Mouse (Mus musculus): ENCODE data around the gene Cdh1. TPM values are rescaled to one million over a fixed set of nuclear protein-coding genes. Genes with fewer than 3 reads are reported as not detected.

The Cdh1 gene
- polyA plus RNA-seq, 1 experiment from 2014 or later, result 8.2 TPM

DNA sequence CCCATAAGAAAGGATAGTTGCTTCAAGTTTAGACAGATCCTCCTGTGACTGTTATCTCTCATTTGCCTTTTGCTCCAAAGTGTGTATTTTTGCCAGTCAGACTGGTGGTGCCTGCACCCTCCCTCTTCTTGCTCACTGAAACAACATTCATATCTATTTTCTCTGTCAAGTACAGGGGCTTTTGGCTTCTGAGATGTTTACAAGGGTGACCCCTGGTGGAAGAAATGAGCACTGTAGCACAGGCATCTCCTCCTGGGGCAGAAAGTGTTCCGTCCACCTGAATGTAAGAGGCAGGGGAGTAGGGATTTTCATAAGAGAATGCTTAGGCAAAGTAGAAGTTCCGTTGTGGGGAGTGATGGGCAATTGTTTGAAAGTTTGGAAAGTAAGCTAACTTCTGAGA lies 44.2 kb downstream of the Cdh1 start:
- WGBS, result 37% methylated on average over 2 of the region's 2 CpGs
- H3K9me3 ChIP-seq (replicated peaks), result no peaks in the 10 kb centered on the region
- H3K4me3 ChIP-seq, result no peak overlapping the region
- H3K36me3 ChIP-seq, result no peaks in the 10 kb centered on the region
- no peak overlapping the region for H3K27ac ChIP-seq (replicated peaks)
- DNase-seq (ENCODE audit: low spot score), result peak; percentile 74
- H3K27me3 ChIP-seq (ENCODE audit: low read depth, poor library complexity, severe bottlenecking), result no peaks in the 10 kb centered on the region
- H3K4me1 ChIP-seq, result no peaks in the 10 kb centered on the region

DNA sequence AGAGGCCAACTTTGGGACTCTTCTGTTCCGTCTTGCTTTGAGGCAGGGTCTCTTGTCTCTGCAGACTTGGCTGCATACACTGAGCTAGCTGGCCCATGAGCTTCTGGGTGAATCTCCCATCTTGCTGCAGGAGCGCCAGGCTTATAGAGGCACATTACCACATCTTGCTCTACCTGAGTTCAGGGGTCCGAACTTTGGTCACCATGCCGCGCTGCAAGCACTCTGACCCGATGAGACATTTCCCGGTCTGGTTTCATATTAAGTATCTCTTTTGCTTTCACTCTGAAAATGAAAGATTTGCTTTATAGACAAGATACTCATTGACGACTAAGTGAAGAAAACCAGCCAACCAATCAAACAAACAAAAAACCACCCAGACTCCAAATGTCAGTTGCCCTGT lies 45.3 kb downstream of the Cdh1 start:
- Histone ChIP-seq H3K27me3 (ENCODE audit: low read depth, poor library complexity, severe bottlenecking) (no peaks in the 10 kb centered on the region), H3K4me3 (no peak overlapping the region), H3K36me3 (no peaks in the 10 kb centered on the region), H3K9me3 (replicated peaks) (no peaks in the 10 kb centered on the region), H3K4me1 (no peaks in the 10 kb centered on the region), H3K27ac (replicated peaks) (no peak overlapping the region)
- 92% methylated on average over 8 of the region's 8 CpGs for WGBS
- no peak for DNase-seq (ENCODE audit: low spot score)

DNA sequence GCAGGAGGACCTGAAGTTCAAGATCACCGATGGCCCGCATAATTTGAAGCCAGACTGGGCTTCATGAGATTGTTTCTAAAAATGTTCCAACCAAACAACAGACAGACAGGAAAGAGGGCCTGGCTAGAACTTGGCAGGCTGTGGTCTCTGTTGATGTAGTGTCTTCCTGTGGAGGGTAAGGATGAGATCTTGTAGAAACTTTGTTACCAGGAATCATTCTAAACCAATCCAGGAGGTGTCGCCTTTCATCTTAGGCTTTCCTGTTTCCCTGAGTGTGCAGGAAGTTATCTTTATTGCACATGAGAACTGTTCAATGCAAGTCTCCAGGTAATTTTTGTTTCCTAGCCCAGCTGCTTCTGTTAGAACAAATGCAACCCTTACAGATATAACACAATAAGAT lies 48.8 kb downstream of the Cdh1 start:
- 91% methylated on average over 3 of the region's 3 CpGs for WGBS
- H3K27ac ChIP-seq (replicated peaks), result no peak overlapping the region
- no peaks in the 10 kb centered on the region for H3K9me3 ChIP-seq (replicated peaks)
- H3K36me3 ChIP-seq, result no peaks in the 10 kb centered on the region
- H3K27me3 ChIP-seq (ENCODE audit: low read depth, poor library complexity, severe bottlenecking), result no peaks in the 10 kb centered on the region
- no peaks in the 10 kb centered on the region for H3K4me1 ChIP-seq
- no peak for DNase-seq (ENCODE audit: low spot score)
- H3K4me3 ChIP-seq, result no peak overlapping the region

DNA sequence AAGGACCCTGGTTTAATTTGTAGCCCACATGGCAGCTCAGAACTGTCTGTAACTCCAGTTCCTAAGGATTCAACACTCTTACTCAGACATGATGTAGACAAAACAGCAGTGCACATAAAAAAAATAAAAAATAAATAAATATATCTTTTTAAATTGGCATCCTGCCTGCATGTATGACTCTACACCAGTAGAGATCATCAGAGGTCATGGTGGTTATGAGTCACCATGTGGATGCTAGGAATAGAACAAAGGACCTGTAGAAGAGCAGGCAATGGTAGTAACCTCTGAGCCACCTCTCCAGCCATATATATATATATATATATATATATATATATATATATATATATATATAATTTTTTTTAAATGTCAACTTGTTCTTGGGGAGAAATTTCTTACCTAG lies 52.9 kb downstream of the Cdh1 start:
- Histone ChIP-seq H3K9me3 (replicated peaks) (no peaks in the 10 kb centered on the region), H3K4me1 (no peaks in the 10 kb centered on the region), H3K4me3 (no peak overlapping the region), H3K27me3 (ENCODE audit: low read depth, poor library complexity, severe bottlenecking) (no peaks in the 10 kb centered on the region), H3K36me3 (no peaks in the 10 kb centered on the region), H3K27ac (replicated peaks) (no peak overlapping the region)
- no peak for DNase-seq (ENCODE audit: low spot score)

DNA sequence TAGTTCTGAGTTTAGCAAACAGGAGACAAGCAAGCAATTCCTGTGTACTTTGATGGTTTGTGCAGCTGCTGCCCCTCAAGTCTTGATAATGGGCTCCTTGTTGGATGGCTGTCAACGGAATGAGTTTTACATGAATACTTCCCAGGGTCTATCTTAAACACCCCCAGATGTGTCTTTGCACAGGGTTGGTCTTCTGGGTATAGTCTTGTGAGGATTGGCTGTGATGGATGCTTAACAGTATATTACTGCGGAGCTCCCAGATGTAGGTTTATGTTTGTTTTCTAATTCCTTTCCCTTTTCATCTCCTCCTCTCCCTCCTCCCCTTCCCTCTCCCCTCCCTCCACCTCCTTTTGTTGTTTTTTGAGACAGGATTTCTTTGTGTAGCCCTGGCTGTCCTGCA lies 69.6 kb downstream of the Cdh1 start:
- no peak for DNase-seq (ENCODE audit: low spot score)
- Histone ChIP-seq H3K36me3 (no peaks in the 10 kb centered on the region), H3K4me1 (peaks cover 10% of the 10 kb centered on the region; the same call in 1 of the 2 replicates), H3K9me3 (replicated peaks) (no peaks in the 10 kb centered on the region), H3K27me3 (ENCODE audit: low read depth, poor library complexity, severe bottlenecking) (no peaks in the 10 kb centered on the region), H3K27ac (replicated peaks) (no peak overlapping the region), H3K4me3 (no peak overlapping the region)
- 73% methylated on average over 2 of the region's 2 CpGs for WGBS

DNA sequence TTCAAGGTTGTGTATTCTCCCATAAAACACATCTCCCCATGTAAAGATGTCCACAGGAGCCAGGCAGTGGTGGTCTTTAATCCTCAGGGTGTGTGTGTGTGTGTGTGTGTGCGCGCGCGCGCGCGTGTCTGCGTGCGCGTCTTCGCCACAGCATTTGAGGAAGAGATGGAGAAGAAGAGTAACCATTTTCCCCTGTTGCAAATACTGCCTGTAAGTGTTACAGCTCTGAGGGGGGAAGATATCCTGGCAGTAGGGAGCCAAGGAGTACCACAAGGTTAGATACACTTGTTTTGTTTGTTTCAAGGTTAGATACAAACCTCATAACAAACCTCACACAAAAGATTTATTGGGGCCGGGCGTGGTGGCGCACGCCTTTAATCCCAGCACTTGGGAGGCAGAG lies 71.2 kb downstream of the Cdh1 start:
- Histone ChIP-seq H3K27ac (replicated peaks) (no peak overlapping the region), H3K27me3 (ENCODE audit: low read depth, poor library complexity, severe bottlenecking) (no peaks in the 10 kb centered on the region), H3K9me3 (replicated peaks) (no peaks in the 10 kb centered on the region), H3K36me3 (no peaks in the 10 kb centered on the region), H3K4me1 (peaks cover 10% of the 10 kb centered on the region; the same call in 1 of the 2 replicates), H3K4me3 (no peak overlapping the region)
- WGBS, result 97% methylated on average over 15 of the region's 15 CpGs
- no peak for DNase-seq (ENCODE audit: low spot score)

DNA sequence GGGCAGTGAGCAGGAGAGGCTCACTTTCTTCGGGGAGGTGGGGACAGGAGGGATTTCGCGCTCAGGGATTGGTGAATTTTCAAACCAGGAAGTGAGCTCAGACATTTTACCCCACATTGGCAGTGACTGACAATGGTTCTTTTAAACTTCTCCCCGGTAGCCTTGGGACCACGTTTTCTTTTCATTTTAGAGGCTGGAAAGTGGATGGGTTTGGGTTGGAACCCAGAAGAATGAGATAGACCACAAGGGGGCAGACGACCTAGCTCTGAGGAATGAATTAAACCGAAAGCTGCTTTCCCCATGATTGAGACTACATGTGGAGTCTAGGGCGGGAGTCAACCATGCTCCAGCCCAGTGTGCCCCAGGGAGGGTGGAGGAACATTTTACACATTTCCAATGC lies 71.7 kb downstream of the Cdh1 start:
- Histone ChIP-seq H3K4me3 (no peak overlapping the region), H3K4me1 (peaks cover 10% of the 10 kb centered on the region; the same call in 1 of the 2 replicates), H3K27ac (replicated peaks) (no peak overlapping the region), H3K9me3 (replicated peaks) (no peaks in the 10 kb centered on the region), H3K36me3 (no peaks in the 10 kb centered on the region), H3K27me3 (ENCODE audit: low read depth, poor library complexity, severe bottlenecking) (no peaks in the 10 kb centered on the region)
- WGBS, result 77% methylated on average over 8 of the region's 8 CpGs
- no peak for DNase-seq (ENCODE audit: low spot score)

DNA sequence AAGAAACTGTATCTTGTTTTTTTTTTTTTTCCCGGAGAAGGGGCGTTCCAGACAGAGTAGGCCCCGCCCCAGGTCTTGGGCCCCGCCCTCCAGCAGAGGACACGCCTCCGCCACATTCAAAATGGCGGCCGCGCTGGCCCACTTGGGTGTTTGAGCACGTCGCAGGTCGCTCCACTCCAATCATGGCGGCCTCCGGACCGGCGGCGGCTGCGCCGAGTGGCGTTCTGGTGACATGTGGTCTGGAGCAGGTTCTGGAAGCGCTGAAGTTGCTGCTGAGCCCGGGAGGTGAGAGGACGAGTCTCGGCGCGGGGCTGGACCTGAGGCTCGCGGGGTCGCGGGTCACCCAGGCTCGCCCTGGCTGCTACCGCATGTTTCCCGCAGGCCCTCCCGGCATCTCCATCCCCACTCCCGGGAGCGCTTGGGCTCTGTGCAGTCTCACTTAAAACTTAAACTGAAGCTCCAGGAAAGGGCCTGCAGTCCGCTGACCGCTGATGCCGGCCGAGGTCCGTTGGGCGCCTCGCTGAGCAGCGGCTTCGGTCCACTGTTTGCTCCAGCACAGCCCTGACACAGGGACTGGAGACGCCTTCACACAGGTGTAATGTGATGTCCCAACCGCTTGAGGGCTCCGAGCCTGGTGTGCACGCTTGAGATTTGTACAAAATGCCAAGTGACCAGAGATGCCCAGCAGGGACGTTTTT lies 80.0 kb downstream of the Cdh1 start, which contains the start of gene Tango6:
Gene Tango6 (plus strand): TSS at position 98 of the 698 bp plus-strand sequence.
- peak within 1 kb of the TSS; percentile 83 for H3K4me3 ChIP-seq
- no peaks in the 10 kb centered on the region for H3K36me3 ChIP-seq
- H3K4me1 ChIP-seq, result peaks cover 25% of the 10 kb centered on the region
- no peaks in the 10 kb centered on the region for H3K27me3 ChIP-seq (ENCODE audit: low read depth, poor library complexity, severe bottlenecking)
- peak within 1 kb of the TSS; percentile 96 for H3K27ac ChIP-seq (replicated peaks)
- DNase-seq (ENCODE audit: low spot score), result peak; percentile 92
- no peaks in the 10 kb centered on the region for H3K9me3 ChIP-seq (replicated peaks)
- WGBS, result under 1% methylated on average over 50 of the region's 50 CpGs

DNA sequence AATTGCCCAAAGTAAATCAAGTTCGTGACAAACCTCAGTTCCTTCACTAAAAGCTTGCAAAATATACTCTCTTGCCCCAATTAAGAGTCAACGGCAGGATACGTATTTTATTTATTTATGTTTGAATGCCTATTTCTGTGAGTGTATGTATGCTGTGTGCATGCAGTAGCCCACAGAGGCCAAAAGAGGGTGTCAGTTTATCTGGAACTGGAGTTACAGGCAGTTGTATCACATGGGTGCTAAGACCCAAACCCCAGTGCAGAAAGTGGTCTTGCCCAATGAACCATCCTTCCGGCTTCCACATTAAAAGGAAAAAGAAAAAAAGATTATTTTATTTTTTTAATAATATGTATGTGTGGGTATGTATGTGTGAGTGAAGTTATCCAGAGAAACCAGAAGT lies 81.2 kb downstream of the Cdh1 start:
- Histone ChIP-seq H3K27me3 (ENCODE audit: low read depth, poor library complexity, severe bottlenecking) (no peaks in the 10 kb centered on the region), H3K9me3 (replicated peaks) (no peaks in the 10 kb centered on the region), H3K27ac (replicated peaks) (no peak overlapping the region), H3K36me3 (peaks cover 9% of the 10 kb centered on the region), H3K4me1 (peaks cover 25% of the 10 kb centered on the region), H3K4me3 (no peak overlapping the region)
- DNase-seq (ENCODE audit: low spot score), result no peak
- 93% methylated on average over 4 of the region's 4 CpGs for WGBS

DNA sequence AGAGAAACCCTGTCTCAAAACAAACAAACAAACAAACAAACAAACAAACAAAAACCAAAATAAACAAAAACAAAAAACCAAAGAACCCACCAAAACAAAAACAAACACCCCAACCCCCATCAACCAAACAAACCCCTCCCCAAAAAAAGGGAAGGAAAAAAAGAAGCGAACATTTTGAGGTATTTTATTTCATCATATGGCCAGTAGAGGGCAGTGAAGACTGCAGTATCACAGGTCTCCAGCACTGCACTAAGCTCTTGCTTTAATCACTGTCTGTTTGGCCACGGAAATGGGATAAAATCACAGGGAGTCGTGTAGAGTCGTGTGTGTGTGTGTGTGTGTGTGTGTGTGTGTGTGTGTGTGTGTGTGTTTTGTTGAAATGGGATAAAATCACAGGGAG lies 84.3 kb downstream of the Cdh1 start:
- Histone ChIP-seq H3K4me1 (peaks cover 25% of the 10 kb centered on the region), H3K36me3 (peaks cover 38% of the 10 kb centered on the region), H3K27ac (replicated peaks) (no peak overlapping the region), H3K27me3 (ENCODE audit: low read depth, poor library complexity, severe bottlenecking) (no peaks in the 10 kb centered on the region), H3K4me3 (no peak overlapping the region), H3K9me3 (replicated peaks) (no peaks in the 10 kb centered on the region)
- 22% methylated on average over 4 of the region's 4 CpGs for WGBS
- DNase-seq (ENCODE audit: low spot score), result no peak

DNA sequence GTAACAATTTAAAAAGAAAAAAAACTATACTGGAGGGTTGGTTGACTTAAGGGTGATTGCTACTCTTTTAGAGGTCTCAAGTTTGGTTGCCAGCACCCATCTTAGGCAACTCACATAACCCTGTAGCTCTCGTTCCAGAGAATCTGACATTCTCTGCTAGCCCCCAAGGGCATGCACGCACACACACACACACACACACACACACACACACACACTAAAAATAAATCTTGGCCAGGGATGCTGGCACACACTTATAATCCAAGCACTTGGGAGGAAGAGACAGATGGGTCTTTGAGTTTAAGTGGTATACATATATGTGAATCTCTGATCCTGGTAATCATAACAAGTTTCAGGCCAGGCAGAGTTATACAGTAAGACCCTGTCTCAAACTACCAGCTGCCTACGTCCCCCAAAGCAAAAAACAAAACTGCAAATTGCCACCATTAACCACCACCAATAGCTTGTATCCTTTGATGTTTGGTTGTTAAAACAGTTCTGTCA lies 94.6 kb downstream of the Cdh1 start:
- H3K36me3 ChIP-seq, result peaks cover 84% of the 10 kb centered on the region

DNA sequence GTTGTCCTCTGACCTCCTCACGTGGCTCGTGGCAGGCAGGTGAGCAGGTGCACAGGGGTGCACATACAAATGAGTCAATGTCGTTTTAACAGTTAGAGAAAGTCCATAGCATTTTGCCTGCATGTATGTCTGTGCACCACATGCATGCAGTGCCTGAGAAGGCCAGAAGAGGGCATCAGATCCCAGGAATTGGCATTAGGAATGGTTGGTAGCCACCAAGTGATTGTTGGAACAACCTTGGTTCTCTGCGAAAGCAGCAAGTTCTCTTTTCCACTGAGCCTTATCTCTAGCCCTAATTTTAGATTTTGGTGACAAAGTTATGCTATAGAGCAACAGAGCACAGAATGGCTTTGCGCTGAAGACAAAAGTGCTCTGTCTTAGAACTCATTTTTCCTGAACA lies 96.4 kb downstream of the Cdh1 start:
- Histone ChIP-seq H3K4me1 (no peaks in the 10 kb centered on the region), H3K27ac (replicated peaks) (no peak overlapping the region), H3K36me3 (peaks cover 77% of the 10 kb centered on the region), H3K27me3 (ENCODE audit: low read depth, poor library complexity, severe bottlenecking) (no peaks in the 10 kb centered on the region), H3K9me3 (replicated peaks) (no peaks in the 10 kb centered on the region), H3K4me3 (no peak overlapping the region)
- WGBS, result 74% methylated on average over 5 of the region's 5 CpGs
- DNase-seq (ENCODE audit: low spot score), result peak; percentile 65

More for the DNA sequence above, 94.6 kb downstream of the Cdh1 start:
- WGBS, result 93% methylated on average over 3 of the region's 3 CpGs
- Histone ChIP-seq H3K4me1 (no peaks in the 10 kb centered on the region), H3K27me3 (ENCODE audit: low read depth, poor library complexity, severe bottlenecking) (no peaks in the 10 kb centered on the region), H3K9me3 (replicated peaks) (no peaks in the 10 kb centered on the region), H3K4me3 (no peak overlapping the region), H3K27ac (replicated peaks) (no peak overlapping the region)
- no peak for DNase-seq (ENCODE audit: low spot score)

DNA sequence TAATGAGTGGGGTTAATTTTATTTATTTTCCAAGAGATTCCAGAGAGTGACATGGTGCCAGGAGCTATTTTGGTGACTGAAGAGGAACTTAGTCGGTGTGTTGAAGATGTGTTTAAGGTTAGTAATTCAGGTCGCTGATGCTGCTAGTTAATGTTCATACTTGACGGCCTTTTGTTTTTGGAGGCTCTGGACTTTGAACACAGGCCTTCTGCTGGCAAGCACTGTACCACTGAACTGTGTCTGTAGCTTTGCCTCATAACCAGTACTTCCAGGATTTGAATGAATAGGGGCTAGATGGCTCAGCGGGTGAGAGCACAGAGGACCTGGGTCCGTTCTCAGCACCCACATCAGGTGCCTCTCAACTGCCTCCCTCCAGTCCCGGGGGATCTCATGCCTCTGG lies 97.0 kb downstream of the Cdh1 start:
- no peaks in the 10 kb centered on the region for H3K27me3 ChIP-seq (ENCODE audit: low read depth, poor library complexity, severe bottlenecking)

More for the DNA sequence above, 97.0 kb downstream of the Cdh1 start:
- Histone ChIP-seq H3K27ac (replicated peaks) (no peak overlapping the region), H3K4me1 (no peaks in the 10 kb centered on the region), H3K36me3 (peaks cover 78% of the 10 kb centered on the region), H3K4me3 (no peak overlapping the region), H3K9me3 (replicated peaks) (no peaks in the 10 kb centered on the region)
- no peak for DNase-seq (ENCODE audit: low spot score)
- WGBS, result 92% methylated on average over 6 of the region's 6 CpGs
